Mouse (Mus musculus) embryonic fibroblast, embryonic 13.5 days (primary cell): Measurements from ENCODE around the gene Hivep2. TPM values are rescaled to one million over a fixed set of nuclear protein-coding genes. Genes with fewer than 3 reads are reported as not detected.

Experiments
- H3K27ac ChIP-seq: 2 replicates; pipeline ENCODE4 v1.5.1; 2012; ENCODE audit warnings: low read length, control low read depth, inconsistent platforms; ENCODE audit not compliant: insufficient read depth
- H3K4me1 ChIP-seq: 2 replicates; pipeline ENCODE4 v1.6.1; 2011; ENCODE audit warnings: low read length; ENCODE audit not compliant: control insufficient read depth, insufficient read depth
- H3K4me3 ChIP-seq: 2 replicates; pipeline ENCODE4 v1.5.1; 2011; ENCODE audit warnings: mild to moderate bottlenecking, control low read depth, low read length; ENCODE audit not compliant: insufficient read depth
- CTCF ChIP-seq: IDR thresholded peaks from 2 replicates; pipeline ENCODE4 v1.5.1; 2011; ENCODE audit warnings: mild to moderate bottlenecking, control low read depth, low read length, moderate library complexity, borderline replicate concordance; ENCODE audit not compliant: insufficient read depth
- POLR2A ChIP-seq: IDR thresholded peaks from 2 replicates; pipeline ENCODE4 v1.6.1; 2011; ENCODE audit warnings: low read depth, mild to moderate bottlenecking, control low read depth, low read length, moderate library complexity
- polyA plus RNA-seq: library from polyadenylated mRNA; stranded (reverse); fragments of >200 nt; gene quantifications from 2 replicates; pipeline ENCODE4 v1.2.4, GENCODE M21; 2011; ENCODE audit warnings: low read depth; ENCODE audit not compliant: missing spikeins, insufficient read length

Hivep2 gene
- polyA plus RNA-seq, 1 experiment, result 25.6 TPM

GRCm38 (mm10) chr10:14199332-14199731 is 233.5 kb downstream of the Hivep2 start:
- Histone ChIP-seq H3K4me3 (no peak overlapping the region), H3K4me1 (no peaks in the 10 kb centered on the region), H3K27ac (no peak overlapping the region)
- TF ChIP-seq POLR2A (no peak), CTCF (no peak)

DNA sequence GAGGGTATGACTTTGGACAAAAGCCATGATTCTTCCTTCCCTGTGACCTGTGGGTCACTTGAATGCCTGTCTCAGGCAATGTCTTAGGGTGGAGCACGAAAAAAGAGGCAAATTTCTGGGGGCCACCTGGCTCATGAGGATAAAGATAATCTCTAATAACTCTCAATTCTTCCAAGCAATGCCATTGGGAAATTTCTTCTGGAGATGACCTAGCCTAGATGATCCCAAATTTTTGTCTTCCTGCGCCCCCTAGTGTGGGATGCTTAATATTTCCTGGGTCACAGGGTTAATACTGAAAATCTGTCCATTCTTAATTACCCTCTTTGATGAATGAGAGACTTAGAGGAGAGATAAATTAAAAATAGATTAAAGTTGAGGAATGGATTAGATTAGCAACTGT is 234.4 kb downstream of the Hivep2 start:
- Histone ChIP-seq H3K4me3 (no peak overlapping the region), H3K27ac (no peak overlapping the region), H3K4me1 (no peaks in the 10 kb centered on the region)
- no peak for TF ChIP-seq CTCF
- TF ChIP-seq POLR2A, result no peak

Other genes starting within 250 kb of the Hivep2 start
- 38.1 and 40.8 TPM in 2 replicates for gene Aig1, start 97.1 kb upstream of the Hivep2 start, polyA plus RNA-seq